Mouse (Mus musculus) liver, adult 2 months (tissue): ENCODE results near the gene Phex.

Source experiments
- CTCF ChIP-seq: fragments of 200-500 bp; IDR thresholded peaks from 2 replicates; pipeline ENCODE4 v1.5.1; 2011; ENCODE audit warnings: low read depth, low read length, control low read depth
- POLR2A ChIP-seq: fragments of 200-500 bp; IDR thresholded peaks from 2 replicates; pipeline ENCODE4 v1.6.1; 2011; ENCODE audit warnings: low read length, control low read depth; ENCODE audit not compliant: insufficient read depth; ENCODE audit errors: extremely low read depth

DNA sequence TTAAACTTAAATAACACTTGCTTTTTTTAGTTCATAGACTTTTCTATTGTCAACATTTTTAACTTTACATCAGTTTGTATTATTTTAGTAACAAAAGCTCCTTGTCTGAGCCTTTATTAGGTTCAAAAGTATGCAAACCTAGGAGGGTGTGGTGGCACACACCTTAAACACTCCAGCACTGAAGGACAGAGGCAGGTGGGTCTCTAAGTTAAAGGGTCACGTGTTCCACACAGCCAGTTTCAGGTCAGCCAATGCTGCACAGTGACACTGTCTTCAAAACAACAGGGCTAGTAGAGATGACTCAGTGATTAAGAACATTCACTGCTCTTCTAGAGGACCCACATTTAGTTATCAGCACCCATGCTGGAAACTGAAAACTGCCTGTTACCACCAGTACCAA, 33.9 kb upstream of the Phex start:
- TF ChIP-seq CTCF: no peak
- no peak for TF ChIP-seq POLR2A
